Mouse (Mus musculus): ENCODE data around the gene Mgmt.

- TF ChIP-seq CTCF (IDR thresholded peaks at IDR 0.05; ENCODE audit: control insufficient read depth, insufficient read depth, insufficient replicate concordance, low read depth, low read length) (no peak), POLR2A (IDR thresholded peaks at IDR 0.05; ENCODE audit: control insufficient read depth, low read depth, low read length) (no peak)
These were observed 234.3 kb downstream of the Mgmt start for GRCm38 (mm10) chr7:137128726-137129125.

All from testis, adult 2 months (tissue).